Mouse (Mus musculus) gastrocnemius, adult 2 months (tissue): ENCODE measurements at regions not wholly inside any gene's neighbourhood (a gene's known extent, or its start where the extent isn't known, plus 50 kb on each side); places are given as distances from the start of the nearest gene placed in this dataset.
A peak's percentile ranks its signal among the peaks of the same experiment; 100 is the strongest.

Experiments
- DNase-seq: peaks from one replicate; pipeline ENCODE4 v3.0.0; 2022
- H3K27ac ChIP-seq: fragments of 200-600 bp; 2 replicates; pipeline ENCODE4 v1.8.1; 2022; ENCODE audit warnings: mild to moderate bottlenecking
- H3K4me3 ChIP-seq: fragments of 200-600 bp; 2 replicates; pipeline ENCODE4 v1.8.1; 2022; ENCODE audit warnings: mild to moderate bottlenecking, moderate library complexity
- CTCF ChIP-seq: fragments of 200-600 bp; IDR thresholded peaks from 2 replicates; pipeline ENCODE4 v1.8.1; 2022; ENCODE audit warnings: antibody characterized with exemption, mild to moderate bottlenecking, moderate library complexity
- intact Hi-C: fragments of 180-260 bp; cut with DNase I; formaldehyde crosslinking; loops from one replicate; pipeline ENCODE4 v1.15.1; 2025

- Histone ChIP-seq H3K4me3 (no peak overlapping the region), H3K27ac (no peak overlapping the region)
- no peak for DNase-seq
- intact Hi-C loops = no loop called here
- TF ChIP-seq CTCF = no peak
Observed at GRCm38 (mm10) chr7:113046406-113046805, 92.6 kb downstream of the Rassf10 start.

- TF ChIP-seq CTCF = no peak
- intact Hi-C loops = no loop called here
- H3K4me3 ChIP-seq = no peak overlapping the region
- no peak overlapping the region for H3K27ac ChIP-seq
- DNase-seq = no peak
Observed at GRCm38 (mm10) chr7:113047583-113047982, 93.8 kb downstream of the Rassf10 start.

GRCm38 (mm10) chr7:113048097-113048795 lies 94.5 kb downstream of the Rassf10 start:
- intact Hi-C loops = no loop called here
- Histone ChIP-seq H3K27ac (no peak overlapping the region), H3K4me3 (no peak overlapping the region)
- no peak for DNase-seq
- TF ChIP-seq CTCF = no peak

DNA sequence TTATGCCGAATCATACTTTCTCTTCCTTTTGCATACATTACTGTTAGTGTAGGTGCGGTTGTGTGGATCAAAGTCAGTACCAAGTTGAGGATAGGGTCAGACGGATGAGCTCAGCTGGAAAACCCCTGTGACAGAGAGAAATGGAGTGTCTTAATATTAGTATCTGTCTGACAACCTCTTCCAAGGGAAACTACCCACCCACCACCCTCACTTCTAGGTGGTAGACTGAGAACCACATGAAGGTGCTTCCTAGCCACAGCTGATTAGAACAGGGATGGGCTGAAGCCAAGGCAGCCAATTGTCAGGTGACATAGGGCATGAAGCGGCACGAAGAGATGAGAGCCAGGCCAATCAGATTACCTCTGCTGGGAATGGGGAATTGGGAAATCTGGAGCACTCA lies 95.7 kb downstream of the Rassf10 start:
- Histone ChIP-seq H3K4me3 (no peak overlapping the region), H3K27ac (no peak overlapping the region)
- DNase-seq = no peak
- intact Hi-C loops = no loop called here
- TF ChIP-seq CTCF = no peak

- intact Hi-C loops = no loop called here
- no peak overlapping the region for H3K27ac ChIP-seq
Observed at GRCm38 (mm10) chr7:113052952-113053351, 99.2 kb downstream of the Rassf10 start.

GRCm38 (mm10) chr7:113056421-113056820 lies 102.7 kb downstream of the Rassf10 start:
- no peak overlapping the region for H3K27ac ChIP-seq
- H3K4me3 ChIP-seq = no peak overlapping the region
- TF ChIP-seq CTCF = no peak
- no peak for DNase-seq
- intact Hi-C loops = no loop called here

More at GRCm38 (mm10) chr7:113052952-113053351, 99.2 kb downstream of the Rassf10 start:
- DNase-seq = no peak
- no peak for TF ChIP-seq CTCF
- no peak overlapping the region for H3K4me3 ChIP-seq

DNA sequence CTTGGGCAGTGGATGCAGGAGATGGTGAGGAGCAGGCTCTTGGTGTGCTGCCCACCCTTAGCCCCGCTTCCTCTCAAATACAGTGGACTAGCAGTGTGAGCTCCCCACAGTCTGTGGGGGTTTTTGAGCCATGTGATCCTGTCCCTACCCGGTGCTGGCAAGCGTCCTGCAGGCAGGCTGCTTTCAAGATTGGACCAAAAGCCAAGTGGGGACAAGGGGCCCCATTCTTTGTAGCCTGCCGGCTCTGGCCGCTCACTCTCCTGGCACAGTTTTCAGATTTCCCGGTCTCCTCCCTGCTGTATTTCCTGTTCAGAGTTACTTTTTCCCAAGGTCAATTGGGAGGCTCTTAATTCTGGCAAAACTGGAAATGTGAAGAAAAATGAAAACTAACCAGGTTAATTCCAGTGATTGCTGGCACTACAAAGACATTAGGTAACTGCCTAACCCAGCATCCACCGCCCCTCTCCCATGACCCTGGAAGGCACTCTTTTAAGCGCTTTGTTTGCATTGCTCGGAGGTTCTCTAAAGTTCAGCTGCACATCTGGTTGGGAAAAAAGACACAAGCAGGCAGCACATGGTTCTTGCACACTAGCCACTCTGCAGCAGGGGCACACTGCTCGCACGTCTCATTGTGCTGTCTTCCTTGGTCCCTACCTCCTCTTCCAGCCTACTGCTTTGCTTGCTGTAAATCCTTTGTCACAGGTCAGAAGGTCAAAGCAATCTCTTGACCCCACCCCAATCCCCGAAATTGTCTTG lies 105.6 kb downstream of the Rassf10 start:
- no peak for TF ChIP-seq CTCF
- peak overlapping the region; percentile 73 for H3K27ac ChIP-seq
- H3K4me3 ChIP-seq = peak overlapping the region; percentile 3; the same call in 1 of the 2 replicates
- DNase-seq = peak; percentile 47
- intact Hi-C loops = no loop called here

GRCm38 (mm10) chr7:113059967-113060284 lies 106.2 kb downstream of the Rassf10 start:
- Histone ChIP-seq H3K4me3 (no peak overlapping the region), H3K27ac (peak overlapping the region; percentile 73)
- intact Hi-C loops = no loop called here
- DNase-seq = no peak
- TF ChIP-seq CTCF = no peak

DNA sequence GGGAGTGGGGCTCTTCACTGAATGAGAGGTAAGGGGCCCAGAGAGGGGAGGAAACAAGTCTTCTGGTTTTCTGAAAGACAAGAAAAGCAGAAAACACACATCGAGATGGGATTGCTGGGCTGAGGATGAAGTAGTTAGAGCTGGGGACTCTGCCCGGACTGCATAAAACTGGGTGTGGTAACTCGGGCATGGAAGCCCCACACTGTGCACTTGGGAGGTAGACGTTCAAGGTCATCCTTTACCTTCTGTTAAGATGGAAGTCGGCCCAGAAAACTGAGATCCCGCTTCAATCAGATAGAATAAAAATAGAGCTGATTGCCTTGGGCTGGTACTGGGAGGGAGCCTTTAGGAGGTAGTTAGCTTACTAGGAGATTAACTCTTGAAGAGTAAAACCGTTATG lies 107.2 kb downstream of the Rassf10 start:
- TF ChIP-seq CTCF = no peak
- no peak overlapping the region for H3K27ac ChIP-seq
- DNase-seq = no peak
- intact Hi-C loops = no loop called here
- H3K4me3 ChIP-seq = no peak overlapping the region

- intact Hi-C loops = no loop called here
- Histone ChIP-seq H3K27ac (peak overlapping the region; percentile 54), H3K4me3 (no peak overlapping the region)
- DNase-seq = no peak
- TF ChIP-seq CTCF = no peak
Observed at GRCm38 (mm10) chr7:113066536-113066935, 112.8 kb downstream of the Rassf10 start.

- no peak overlapping the region for H3K27ac ChIP-seq
- no peak for DNase-seq
- no peak for TF ChIP-seq CTCF
- H3K4me3 ChIP-seq = no peak overlapping the region
- intact Hi-C loops = no loop called here
Observed at GRCm38 (mm10) chr7:113068296-113068695, 114.5 kb downstream of the Rassf10 start.

- H3K27ac ChIP-seq = no peak overlapping the region
- no peak for TF ChIP-seq CTCF
- intact Hi-C loops = no loop called here
- no peak for DNase-seq
- no peak overlapping the region for H3K4me3 ChIP-seq
Observed at GRCm38 (mm10) chr7:113069336-113069924, 115.7 kb downstream of the Rassf10 start.

- Histone ChIP-seq H3K4me3 (no peak overlapping the region), H3K27ac (no peak overlapping the region)
- no peak for DNase-seq
- no peak for TF ChIP-seq CTCF
- intact Hi-C loops = no loop called here
Observed at GRCm38 (mm10) chr7:113071418-113071817, 117.7 kb downstream of the Rassf10 start.
